Mouse (Mus musculus) erythroblast, embryonic 14.5 days (primary cell): ENCODE data around the gene Map3k10.

Experiments used
- GATA1 ChIP-seq: IDR thresholded peaks from 2 replicates; pipeline ENCODE4 v1.6.1; 2012; ENCODE audit warnings: low read length, inconsistent platforms, mixed read lengths
- TAL1 ChIP-seq: IDR thresholded peaks from 3 replicates; pipeline ENCODE4 v1.6.1; 2012; ENCODE audit warnings: low read length, inconsistent platforms, mixed read lengths

DNA sequence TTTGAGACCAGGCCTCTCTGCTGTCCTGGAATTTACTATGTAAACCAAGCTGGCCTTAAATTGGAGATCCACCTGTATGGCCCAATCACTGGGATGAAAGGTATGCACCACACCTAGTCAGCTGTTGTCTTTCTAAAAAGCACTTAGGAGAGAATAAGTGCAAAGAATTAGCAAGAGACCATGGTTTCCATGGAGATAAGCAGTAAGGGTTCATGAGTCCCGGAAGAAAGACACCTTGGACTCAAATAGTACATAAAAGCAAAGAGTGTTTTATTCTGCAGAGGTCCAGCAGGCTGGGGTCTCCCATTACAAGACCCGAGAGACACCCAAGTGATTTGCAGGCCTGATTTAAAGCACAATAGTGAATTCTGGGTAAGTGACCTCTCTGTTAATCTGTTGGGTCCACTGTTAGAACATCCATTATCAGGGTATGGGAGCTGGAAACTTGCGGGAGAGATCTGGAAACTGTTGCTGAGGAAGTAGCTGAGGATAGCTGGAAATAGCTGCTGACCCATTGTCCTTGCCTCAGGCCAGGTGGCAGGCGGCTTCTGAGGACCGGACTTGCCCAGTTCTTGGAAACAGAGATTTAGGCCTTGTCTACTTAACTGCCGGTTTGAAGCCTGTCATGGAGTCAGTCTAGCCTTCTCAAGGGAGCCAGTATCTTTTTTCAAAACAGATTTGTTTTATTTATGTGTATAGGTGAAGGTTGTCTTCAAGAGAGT, 27.0 kb downstream of the Map3k10 start:
- TF ChIP-seq GATA1 (no peak), TAL1 (no peak)
